Mouse (Mus musculus): Measurements from ENCODE around the gene Fbxw10.
A peak's percentile ranks its signal among the peaks of the same experiment; 100 is the strongest.

The Fbxw10 gene

DNA sequence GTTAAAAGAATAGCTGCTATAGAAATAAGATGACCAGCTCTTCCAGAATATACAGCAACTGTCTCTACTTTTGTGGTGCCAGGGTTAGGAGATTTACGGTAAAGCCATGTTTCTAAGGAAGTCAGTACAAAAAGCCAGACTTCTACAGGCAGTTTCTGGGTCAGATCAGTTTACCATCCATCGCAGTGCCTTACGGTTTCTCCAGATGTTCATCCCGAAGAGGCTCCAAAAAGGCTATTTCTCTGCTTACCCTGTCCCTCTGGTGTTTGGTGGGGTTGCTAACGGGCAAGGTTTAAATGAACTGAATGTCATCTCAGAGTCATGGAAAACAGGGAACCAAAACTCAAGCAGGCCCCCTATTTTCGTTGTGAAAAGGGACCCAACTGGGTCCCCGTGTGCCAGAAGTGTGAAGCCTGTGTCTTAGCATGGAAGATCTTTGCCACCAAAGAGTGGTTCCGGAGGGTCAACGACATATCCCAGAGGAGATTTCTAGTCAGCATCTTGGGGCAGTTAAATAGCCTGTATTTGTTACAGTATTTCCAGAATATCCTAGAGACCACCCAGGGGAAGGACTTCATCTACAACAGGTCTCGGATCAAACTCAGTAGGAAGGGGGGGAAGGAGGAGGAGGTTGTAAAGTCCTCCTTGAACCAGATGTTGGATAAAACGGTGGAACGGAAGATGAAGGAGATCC, at the start of gene Fbxw10:
Gene Fbxw10, plus strand, starts transcription at position 109 of the 694 bp plus-strand sequence.
- peak; percentile 60 for DNase-seq (ENCODE audit: low read depth, low spot score)

GRCm38 (mm10) chr11:62804119-62804518, 42.8 kb upstream of the Fbxw10 start:
- DNase-seq (ENCODE audit: low read depth, low spot score): no peak

DNA sequence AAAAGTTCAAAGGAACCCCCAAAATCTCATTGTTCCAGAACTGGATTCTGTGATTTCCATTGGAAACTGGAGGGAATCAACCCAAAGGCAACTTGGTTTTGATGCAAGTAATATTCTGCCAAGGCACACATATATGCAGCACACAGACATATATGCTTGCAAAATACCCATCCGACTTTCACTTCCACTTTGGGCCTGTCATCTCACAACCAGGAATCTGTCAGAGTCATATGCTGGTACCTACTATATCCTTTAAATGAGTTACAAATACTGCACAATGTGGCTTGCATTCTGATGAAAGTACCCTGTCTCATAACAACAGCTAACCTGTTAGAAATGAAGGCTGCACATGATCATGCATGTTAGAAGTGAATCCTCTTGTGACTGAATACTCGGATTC, 38.9 kb upstream of the Fbxw10 start:
- no peak for DNase-seq (ENCODE audit: low read depth, low spot score)

GRCm38 (mm10) chr11:62809201-62809600, 37.7 kb upstream of the Fbxw10 start:
- no peak for DNase-seq (ENCODE audit: low read depth, low spot score)

DNA sequence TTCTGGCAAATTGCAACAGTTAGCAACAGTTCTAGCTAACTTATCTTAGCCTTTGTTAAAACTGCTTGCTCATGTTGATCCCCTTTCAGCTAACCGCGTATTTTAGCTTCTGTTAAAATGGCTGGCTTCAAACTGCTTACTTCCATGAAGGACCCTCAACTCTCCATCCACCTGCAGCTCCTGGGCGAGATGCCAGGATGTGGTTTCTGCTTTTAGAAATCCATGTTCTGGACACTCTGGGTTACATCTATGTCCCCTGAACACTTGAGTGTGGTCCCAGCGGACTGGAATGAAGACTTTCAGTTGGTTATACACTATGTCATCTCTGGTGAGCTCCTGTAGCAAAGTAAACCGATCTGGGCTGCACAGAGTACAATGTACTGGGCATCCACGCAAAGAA, 34.6 kb upstream of the Fbxw10 start:
- DNase-seq (ENCODE audit: low read depth, low spot score): no peak

GRCm38 (mm10) chr11:62813497-62813896, 33.4 kb upstream of the Fbxw10 start:
- no peak for DNase-seq (ENCODE audit: low read depth, low spot score)

GRCm38 (mm10) chr11:62813970-62814624, 32.8 kb upstream of the Fbxw10 start:
- DNase-seq (ENCODE audit: low read depth, low spot score): no peak

DNA sequence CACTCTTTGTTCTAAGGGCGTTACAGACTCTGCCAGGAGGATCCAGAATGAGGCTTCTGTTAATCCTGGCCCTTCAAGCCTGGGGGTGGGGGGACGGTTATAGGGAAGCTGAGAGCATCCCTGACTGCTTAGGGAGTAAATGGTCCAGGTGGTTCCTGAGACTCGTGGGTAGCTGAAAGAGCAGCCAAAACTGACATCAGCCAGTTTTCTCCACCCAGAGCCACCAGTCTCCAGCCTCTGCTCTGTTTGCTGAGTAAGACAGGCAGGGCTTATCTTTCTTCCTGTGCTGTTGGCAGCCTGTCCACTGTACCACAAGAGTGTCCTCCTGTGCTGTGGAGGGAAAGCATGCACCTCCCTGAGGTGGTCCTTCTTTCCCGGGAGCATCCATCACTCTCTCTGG, 32.2 kb upstream of the Fbxw10 start:
- no peak for DNase-seq (ENCODE audit: low read depth, low spot score)

- DNase-seq (ENCODE audit: low read depth, low spot score): peak; percentile 25
Measured at GRCm38 (mm10) chr11:62815438-62815837, 31.4 kb upstream of the Fbxw10 start.

DNA sequence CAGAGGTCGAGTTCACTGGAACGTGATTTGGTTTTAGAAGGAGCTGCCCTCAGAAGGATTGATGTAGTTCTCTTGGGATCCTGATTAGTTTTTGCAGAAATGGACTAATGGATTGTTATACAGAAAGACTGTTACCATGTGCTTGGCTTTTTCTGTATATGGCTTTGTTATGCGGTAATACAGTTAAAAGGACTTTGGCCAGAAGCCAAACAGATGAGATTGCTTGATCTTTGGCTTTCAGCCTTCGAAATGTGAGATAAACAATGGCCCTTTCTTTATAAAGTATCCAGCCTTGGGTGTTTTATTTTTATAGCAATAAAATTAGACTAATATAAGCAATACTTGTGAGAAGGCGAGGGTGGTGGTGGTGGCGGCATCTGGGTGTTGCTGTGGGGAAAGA, 30.3 kb upstream of the Fbxw10 start:
- no peak for DNase-seq (ENCODE audit: low read depth, low spot score)

GRCm38 (mm10) chr11:62819059-62819686, 27.7 kb upstream of the Fbxw10 start:
- no peak for DNase-seq (ENCODE audit: low read depth, low spot score)

DNA sequence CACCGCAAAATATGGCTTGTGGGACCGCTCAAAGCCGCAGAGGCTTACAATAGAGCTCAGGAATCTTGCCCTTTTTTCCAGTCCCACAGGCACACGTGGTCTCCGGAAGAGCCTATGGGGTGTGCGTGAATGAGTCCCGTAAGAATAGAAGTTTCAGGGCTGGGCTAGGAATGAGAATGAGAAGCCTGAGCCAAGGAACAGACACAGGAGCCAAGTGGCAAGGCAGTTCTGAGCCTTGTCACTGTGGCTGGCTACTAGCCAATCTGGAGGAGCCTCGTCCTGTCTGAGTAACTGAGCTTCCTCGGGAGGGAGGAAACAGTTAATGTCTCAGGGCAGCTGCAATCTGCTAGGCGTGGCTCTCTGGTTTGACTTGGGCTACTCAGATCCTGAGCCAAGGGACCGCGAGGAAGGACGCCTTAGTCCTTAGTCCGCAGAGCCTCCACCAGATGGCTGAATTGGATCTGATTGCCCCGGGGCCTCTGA, 26.8 kb upstream of the Fbxw10 start, which contains the start of gene Trim16:
Gene Trim16, plus strand, starts transcription at position 173 of the 483 bp plus-strand sequence.
- peak; percentile 48 for DNase-seq (ENCODE audit: low read depth, low spot score)

- peak; percentile 18 for DNase-seq (ENCODE audit: low read depth, low spot score)
Measured at GRCm38 (mm10) chr11:62820661-62821437, 26.0 kb upstream of the Fbxw10 start.

DNA sequence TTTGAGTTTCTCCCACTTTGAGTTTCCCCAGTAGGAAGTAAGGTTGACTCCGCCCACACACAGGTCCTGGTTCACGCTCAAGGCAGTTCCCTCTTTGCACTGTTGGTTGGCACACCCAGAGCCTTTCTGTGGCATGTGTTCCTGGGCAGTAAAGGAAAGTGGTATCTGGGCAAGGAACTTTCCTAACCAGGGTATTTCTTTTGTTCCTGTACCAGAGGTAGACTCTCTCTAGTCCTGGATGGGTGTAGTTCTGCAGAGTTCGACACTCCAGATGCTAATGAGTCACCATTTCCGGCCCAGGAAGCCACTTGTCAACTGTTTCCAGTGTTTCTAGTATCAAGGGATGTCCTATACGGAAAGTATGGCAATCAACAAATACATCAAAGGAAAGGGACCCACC, 25.0 kb upstream of the Fbxw10 start:
- peak; percentile 36 for DNase-seq (ENCODE audit: low read depth, low spot score)

DNA sequence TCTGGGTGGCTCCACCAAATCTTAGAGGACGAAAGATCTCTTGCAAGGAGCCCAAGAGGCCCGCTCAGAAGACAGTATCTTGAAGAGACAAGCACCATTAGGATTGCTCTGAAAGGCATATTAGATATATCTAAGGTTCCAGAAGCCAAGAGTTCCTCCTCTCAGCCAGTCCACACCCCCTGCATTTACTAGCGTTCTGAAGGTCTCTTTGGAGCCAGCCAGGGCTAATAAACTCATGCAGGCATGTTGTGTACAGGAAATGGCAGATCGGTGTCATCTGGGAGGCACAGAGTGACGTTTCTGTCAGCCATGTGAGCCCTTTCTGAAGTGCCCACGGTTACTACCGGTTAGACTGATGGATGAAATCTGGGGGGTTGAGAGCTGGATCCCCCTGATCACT, 22.7 kb upstream of the Fbxw10 start:
- DNase-seq (ENCODE audit: low read depth, low spot score): peak; percentile 21

- DNase-seq (ENCODE audit: low read depth, low spot score): no peak
Measured at GRCm38 (mm10) chr11:62825222-62826105, 21.4 kb upstream of the Fbxw10 start.

DNA sequence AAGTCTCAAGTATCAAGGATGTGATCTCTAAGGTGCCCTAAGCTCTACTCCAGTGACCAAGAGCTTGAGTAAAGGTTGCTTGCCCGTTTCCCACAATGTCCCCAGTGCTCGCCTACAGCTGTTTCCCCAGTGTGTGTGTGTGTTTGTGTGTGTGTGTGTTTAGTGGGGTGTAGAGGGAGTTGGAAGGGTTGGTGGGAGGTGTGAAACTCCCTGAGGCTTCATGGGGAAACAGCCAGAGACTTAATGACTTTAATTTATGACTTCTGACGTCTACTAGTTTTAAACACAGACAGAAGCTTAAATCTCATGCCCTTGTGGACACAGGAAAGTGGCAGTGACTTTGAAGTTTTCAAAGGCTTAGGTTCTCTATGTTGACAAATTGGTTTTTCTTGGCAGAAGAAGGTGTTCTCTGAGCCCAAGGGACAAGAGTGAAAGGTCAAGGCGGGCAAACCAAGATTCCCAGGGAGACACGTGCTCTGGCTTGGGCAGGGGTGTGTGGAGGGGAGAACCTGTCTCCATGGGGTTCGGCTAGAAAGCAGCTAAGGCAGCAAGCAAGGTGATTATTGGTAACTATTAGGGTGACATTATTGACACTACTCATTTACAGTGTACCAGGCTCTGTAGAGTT, 20.6 kb upstream of the Fbxw10 start:
- DNase-seq (ENCODE audit: low read depth, low spot score): no peak

DNA sequence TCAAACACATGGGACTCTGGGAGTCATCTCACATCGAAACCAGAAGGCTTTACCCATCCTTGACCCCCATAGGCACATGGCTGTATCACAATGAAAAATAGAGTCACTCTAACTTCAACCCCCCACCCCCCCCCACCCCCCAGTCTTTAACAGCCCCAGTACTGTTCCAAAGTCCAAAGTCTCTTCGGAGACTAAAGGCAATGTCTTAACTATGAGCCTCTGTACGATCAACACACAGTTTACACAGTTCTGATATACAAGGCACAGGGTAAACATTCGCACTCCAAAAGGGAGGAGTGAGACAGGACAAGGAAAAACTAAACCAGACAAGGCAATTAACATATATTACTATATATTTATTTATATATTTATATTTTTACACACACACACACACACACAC, 19.7 kb upstream of the Fbxw10 start:
- DNase-seq (ENCODE audit: low read depth, low spot score): no peak

DNA sequence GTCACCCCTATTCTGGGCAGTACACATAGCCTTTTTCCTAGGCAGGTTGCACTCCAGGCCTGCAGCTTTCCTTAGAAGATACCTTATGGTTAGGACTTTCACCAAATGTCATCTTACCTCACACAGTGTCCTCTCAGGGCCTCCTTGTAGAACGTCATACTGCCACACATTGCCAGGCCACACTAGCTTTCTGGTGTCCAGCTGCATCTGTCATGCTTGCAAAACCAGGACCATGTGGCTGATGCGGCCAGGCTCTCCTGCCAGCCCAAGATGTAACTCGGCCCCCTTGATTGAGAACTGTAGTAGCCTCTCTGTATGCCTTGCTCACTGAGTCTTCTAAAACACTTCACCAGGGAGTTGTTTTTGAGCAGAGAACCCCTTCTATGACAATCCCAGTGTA, 19.0 kb upstream of the Fbxw10 start:
- DNase-seq (ENCODE audit: low read depth, low spot score): no peak

GRCm38 (mm10) chr11:62830387-62830786, 16.5 kb upstream of the Fbxw10 start:
- DNase-seq (ENCODE audit: low read depth, low spot score): no peak

Data from CD4-positive helper T cell, adult 2 months (primary cell).